Mouse (Mus musculus) myocyte (in vitro differentiated cells): Measurements from ENCODE around the gene Atp8b4.

ENCODE experiments used
- CEBPB ChIP-seq: IDR thresholded peaks from 2 replicates; pipeline ENCODE4 v1.6.1; 2011; ENCODE audit warnings: mild to moderate bottlenecking, moderate library complexity; ENCODE audit not compliant: poor library complexity, insufficient read depth, severe bottlenecking
- E2F4 ChIP-seq: IDR thresholded peaks from one replicate; pipeline ENCODE4 v1.6.1; 2011; ENCODE audit warnings: mild to moderate bottlenecking, control low read depth, moderate library complexity; ENCODE audit not compliant: insufficient read depth
- MAX ChIP-seq: IDR thresholded peaks from one replicate; pipeline ENCODE4 v1.6.1; 2011; ENCODE audit warnings: low read depth, mild to moderate bottlenecking, control low read depth
- MYOD1 ChIP-seq, 3 experiments: IDR thresholded peaks; one replicate each; pipeline ENCODE4 v1.6.1; 2011; ENCODE audit warnings: control low read depth in 2 of 3, low read depth in 2 of 3, mild to moderate bottlenecking in 2 of 3, moderate library complexity in 1 of 3; ENCODE audit not compliant: insufficient read length in 2 of 3, control insufficient read depth in 1 of 3
- MYOG ChIP-seq, 3 experiments: IDR thresholded peaks; one replicate each; pipeline ENCODE4 v1.6.1; 2011; ENCODE audit warnings: control low read depth in 2 of 3, low read depth in 2 of 3, mild to moderate bottlenecking in 2 of 3; ENCODE audit not compliant: insufficient read length in 2 of 3, control insufficient read depth in 1 of 3, insufficient read depth in 1 of 3
- POLR2A ChIP-seq: IDR thresholded peaks from one replicate; pipeline ENCODE4 v1.6.1; 2011; ENCODE audit warnings: low read depth, mild to moderate bottlenecking, control low read depth, moderate library complexity; ENCODE audit not compliant: insufficient read length
- POLR2AphosphoS2 ChIP-seq: IDR thresholded peaks from one replicate; pipeline ENCODE4 v1.6.1; 2011; ENCODE audit warnings: low read depth, control low read depth; ENCODE audit not compliant: insufficient read length
- REST ChIP-seq: IDR thresholded peaks from one replicate; pipeline ENCODE4 v1.6.1; 2011; ENCODE audit warnings: mild to moderate bottlenecking, control low read depth, moderate library complexity; ENCODE audit not compliant: insufficient read depth, insufficient read length
- SRF ChIP-seq: IDR thresholded peaks from one replicate; pipeline ENCODE4 v1.6.1; 2011; ENCODE audit warnings: low read depth; ENCODE audit not compliant: control insufficient read depth, insufficient read length
- TCF12 ChIP-seq: IDR thresholded peaks from one replicate; pipeline ENCODE4 v1.6.1; 2011; ENCODE audit warnings: mild to moderate bottlenecking, control low read depth; ENCODE audit not compliant: poor library complexity, insufficient read depth, severe bottlenecking
- TCF3 ChIP-seq: IDR thresholded peaks from one replicate; pipeline ENCODE4 v1.6.1; 2011; ENCODE audit warnings: low read depth, control low read depth; ENCODE audit not compliant: insufficient read length
- USF1 ChIP-seq: IDR thresholded peaks from one replicate; pipeline ENCODE4 v1.6.1; 2011; ENCODE audit warnings: low read depth, mild to moderate bottlenecking, control low read depth, moderate library complexity

GRCm38 (mm10) chr2:126492713-126493112 lies 7.8 kb downstream of the Atp8b4 start:
- TF ChIP-seq TCF12 (no peak), POLR2A (no peak), E2F4 (no peak), MAX (no peak), MYOD1 (IDR thresholded peaks at IDR 0.05; ENCODE audit: control insufficient read depth in 1 of 3, insufficient read length in 2 of 3, low read depth in 2 of 3) (no peak), USF1 (no peak), CEBPB (no peak), POLR2AphosphoS2 (no peak), TCF3 (no peak), SRF (no peak), MYOG (IDR thresholded peaks at IDR 0.05; ENCODE audit: control insufficient read depth in 1 of 3, insufficient read depth in 1 of 3, insufficient read length in 2 of 3, low read depth in 2 of 3) (no peak), REST (no peak)
